Mouse (Mus musculus): ENCODE data around the gene Ssxb5.
"Not testable (repeated sequence)": the region's sequence is repeated elsewhere in the genome, so short reads cannot be mapped to it uniquely, and the experiment has no call there.

Ssxb5 gene

GRCm38 (mm10) chrX:8803391-8803790, at the start of gene Ssxb5:
Gene Ssxb5, plus strand, starts transcription at chrX:8803691.
- DNase-seq, result not testable (repeated sequence)

GRCm38 (mm10) chrX:8832043-8832442, 28.6 kb downstream of the Ssxb5 start:
- DNase-seq, result peak; percentile 42 to 80

GRCm38 (mm10) chrX:8843694-8844093, 40.2 kb downstream of the Ssxb5 start, which contains the start of gene Gm6592:
Gene Gm6592, plus strand, starts transcription at chrX:8843994.
- DNase-seq, result no peak

GRCm38 (mm10) chrX:8852486-8852885, 49.0 kb downstream of the Ssxb5 start:
- no peak for DNase-seq

Data from kidney, postnatal 36 days (tissue).